Mouse (Mus musculus): Measurements from ENCODE around the gene Pkp1. TPM values are rescaled to one million over a fixed set of nuclear protein-coding genes. Genes with fewer than 3 reads are reported as not detected.

The Pkp1 gene
- polyA plus RNA-seq, 1 experiment: 6.4 TPM

DNA sequence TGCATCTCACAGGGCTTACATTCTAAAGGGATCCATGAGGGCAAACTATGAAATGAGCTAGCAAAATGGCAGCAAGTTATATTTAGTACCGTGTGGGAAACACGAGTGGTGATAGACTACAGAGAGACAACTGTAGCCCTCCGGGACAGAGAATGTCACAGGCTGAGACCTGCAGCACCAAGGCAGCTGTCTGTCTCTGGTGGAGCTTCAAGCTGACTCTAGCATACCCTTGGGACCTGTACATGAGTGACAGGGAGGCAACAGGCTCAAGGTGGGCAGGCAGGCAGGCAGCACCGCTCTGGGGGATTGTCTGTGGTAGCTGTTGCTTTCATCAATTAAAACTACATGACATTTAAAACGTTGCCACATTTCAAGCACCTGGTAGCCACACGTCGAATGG lies 4.2 kb upstream of the Pkp1 start:
- no peaks in the 10 kb centered on the region for H3K79me3 ChIP-seq (ENCODE audit: low read depth)
- H3K27me3 ChIP-seq (ENCODE audit: control insufficient read depth, insufficient read depth, insufficient read length): peaks cover 3% of the 10 kb centered on the region
- H3K4me3 ChIP-seq (ENCODE audit: insufficient read depth, poor library complexity, severe bottlenecking): no peak overlapping the region
- TF ChIP-seq MYOD1 (IDR thresholded peaks at IDR 0.05; ENCODE audit: control insufficient read depth, insufficient read length, low read depth) (no peak), CEBPB (IDR thresholded peaks at IDR 0.05; ENCODE audit: low read depth) (no peak), MAX (IDR thresholded peaks at IDR 0.05) (no peak), FOSL1 (IDR thresholded peaks at IDR 0.05; ENCODE audit: insufficient read depth, low read length, poor library complexity, severe bottlenecking) (no peak), USF1 (IDR thresholded peaks at IDR 0.05; ENCODE audit: low read depth) (no peak), CTCF (IDR thresholded peaks at IDR 0.05; ENCODE audit: control insufficient read depth, insufficient read depth, insufficient read length) (no peak), MYOG (IDR thresholded peaks at IDR 0.05; ENCODE audit: control insufficient read depth, extremely low read depth, insufficient read length) (no peak)
- H3K36me3 ChIP-seq (ENCODE audit: control insufficient read depth, insufficient read depth): no peaks in the 10 kb centered on the region
- H3K79me2 ChIP-seq (ENCODE audit: control insufficient read depth, insufficient read depth): peaks cover 2% of the 10 kb centered on the region
- H3ac ChIP-seq (ENCODE audit: control insufficient read depth, insufficient read length, low read depth): no peak overlapping the region

DNA sequence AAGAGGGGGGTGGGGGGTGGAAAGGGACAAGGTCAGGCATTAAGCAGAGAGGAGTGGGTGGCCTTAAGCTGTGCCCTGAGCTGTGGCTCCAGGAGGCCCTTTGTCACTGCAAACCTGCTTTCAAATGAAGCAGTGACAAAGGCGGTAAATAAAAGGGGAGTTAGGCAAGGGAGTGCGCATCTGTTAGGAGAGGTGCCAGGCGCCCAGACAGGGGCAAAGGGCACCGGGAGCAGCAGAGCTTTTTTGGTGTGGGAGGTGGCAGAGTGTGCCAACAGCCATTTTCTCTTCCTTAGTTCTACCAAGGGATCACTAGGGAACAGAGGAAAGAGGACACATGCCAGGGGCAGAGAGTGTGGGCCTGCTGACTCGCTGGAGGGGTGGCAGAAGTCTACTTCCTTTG lies 1.8 kb downstream of the Pkp1 start:
- Histone ChIP-seq H3K4me3 (ENCODE audit: insufficient read depth, poor library complexity, severe bottlenecking) (no peak overlapping the region), H3K36me3 (ENCODE audit: control insufficient read depth, insufficient read depth) (no peaks in the 10 kb centered on the region), H3K27me3 (ENCODE audit: control insufficient read depth, insufficient read depth, insufficient read length) (no peaks in the 10 kb centered on the region), H3K79me2 (ENCODE audit: control insufficient read depth, insufficient read depth) (peaks cover 18% of the 10 kb centered on the region), H3ac (ENCODE audit: control insufficient read depth, insufficient read length, low read depth) (no peak overlapping the region), H3K79me3 (ENCODE audit: low read depth) (no peaks in the 10 kb centered on the region)
- TF ChIP-seq CTCF (IDR thresholded peaks at IDR 0.05; ENCODE audit: control insufficient read depth, insufficient read depth, insufficient read length) (no peak), CEBPB (IDR thresholded peaks at IDR 0.05; ENCODE audit: low read depth) (no peak)

DNA sequence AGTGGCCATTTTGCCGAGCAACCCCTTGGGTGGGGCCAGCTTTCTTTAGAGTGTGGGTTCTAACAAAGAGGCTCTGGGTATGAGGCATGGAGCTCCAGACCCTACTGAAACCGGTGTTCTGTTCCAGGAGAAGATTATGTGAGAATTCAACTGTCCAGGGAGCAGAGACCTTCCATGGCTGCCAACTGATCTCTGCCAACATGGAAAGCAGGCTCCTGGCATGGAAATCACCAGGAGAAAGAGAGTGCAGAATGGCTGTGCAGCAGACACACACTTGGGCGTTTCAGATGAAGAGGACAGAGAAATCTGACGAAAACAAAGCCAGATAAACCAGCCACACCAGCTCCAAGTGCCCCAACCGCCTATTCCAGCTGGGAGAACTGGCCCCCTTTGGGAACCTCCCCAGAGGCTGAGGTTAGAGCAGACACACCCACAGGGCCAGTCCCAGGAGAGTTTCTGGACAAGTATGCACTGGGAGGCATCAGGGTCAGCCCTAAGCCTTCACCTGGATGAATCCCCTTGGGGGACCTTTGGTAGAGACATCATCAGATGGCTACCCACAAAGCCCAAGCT lies 2.4 kb downstream of the Pkp1 start:
- no peaks in the 10 kb centered on the region for H3K27me3 ChIP-seq (ENCODE audit: control insufficient read depth, insufficient read depth, insufficient read length)
- no peaks in the 10 kb centered on the region for H3K36me3 ChIP-seq (ENCODE audit: control insufficient read depth, insufficient read depth)
- peaks cover 18% of the 10 kb centered on the region for H3K79me2 ChIP-seq (ENCODE audit: control insufficient read depth, insufficient read depth)
- no peak overlapping the region for H3K4me3 ChIP-seq (ENCODE audit: insufficient read depth, poor library complexity, severe bottlenecking)
- TF ChIP-seq MAX (IDR thresholded peaks at IDR 0.05) (no peak), CTCF (IDR thresholded peaks at IDR 0.05; ENCODE audit: control insufficient read depth, insufficient read depth, insufficient read length) (no peak), USF1 (IDR thresholded peaks at IDR 0.05; ENCODE audit: low read depth) (no peak), MYOG (IDR thresholded peaks at IDR 0.05; ENCODE audit: control insufficient read depth, extremely low read depth, insufficient read length) (no peak), FOSL1 (IDR thresholded peaks at IDR 0.05; ENCODE audit: insufficient read depth, low read length, poor library complexity, severe bottlenecking) (no peak), MYOD1 (IDR thresholded peaks at IDR 0.05; ENCODE audit: control insufficient read depth, insufficient read length, low read depth) (no peak), CEBPB (IDR thresholded peaks at IDR 0.05; ENCODE audit: low read depth) (no peak)
- no peaks in the 10 kb centered on the region for H3K79me3 ChIP-seq (ENCODE audit: low read depth)
- no peak overlapping the region for H3ac ChIP-seq (ENCODE audit: control insufficient read depth, insufficient read length, low read depth)

DNA sequence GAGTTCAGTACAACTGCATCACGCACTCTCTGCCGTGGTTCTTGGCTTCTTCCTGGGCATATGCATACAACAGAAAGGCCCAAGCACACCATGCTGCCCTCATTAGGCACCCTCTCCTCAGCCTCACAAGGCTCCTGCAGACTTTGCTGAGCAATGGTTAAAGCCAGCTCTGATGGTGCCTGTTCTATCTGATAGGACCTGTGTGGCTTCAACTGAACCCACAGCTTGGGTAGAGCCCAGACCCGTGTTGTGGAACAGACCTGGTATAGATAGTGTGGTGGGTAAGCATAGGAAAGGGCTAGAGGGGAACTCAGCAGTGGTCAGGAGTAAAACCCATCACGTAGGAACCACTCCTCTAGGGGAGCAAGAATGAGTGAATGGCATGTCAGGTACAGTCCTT lies 5.3 kb downstream of the Pkp1 start:
- Histone ChIP-seq H3K79me3 (ENCODE audit: low read depth) (no peaks in the 10 kb centered on the region), H3ac (ENCODE audit: control insufficient read depth, insufficient read length, low read depth) (no peak overlapping the region), H3K4me3 (ENCODE audit: insufficient read depth, poor library complexity, severe bottlenecking) (no peak overlapping the region), H3K27me3 (ENCODE audit: control insufficient read depth, insufficient read depth, insufficient read length) (no peaks in the 10 kb centered on the region), H3K36me3 (ENCODE audit: control insufficient read depth, insufficient read depth) (no peaks in the 10 kb centered on the region), H3K79me2 (ENCODE audit: control insufficient read depth, insufficient read depth) (peaks cover 18% of the 10 kb centered on the region)
- TF ChIP-seq MYOD1 (IDR thresholded peaks at IDR 0.05; ENCODE audit: control insufficient read depth, insufficient read length, low read depth) (no peak), USF1 (IDR thresholded peaks at IDR 0.05; ENCODE audit: low read depth) (no peak), CTCF (IDR thresholded peaks at IDR 0.05; ENCODE audit: control insufficient read depth, insufficient read depth, insufficient read length) (no peak), FOSL1 (IDR thresholded peaks at IDR 0.05; ENCODE audit: insufficient read depth, low read length, poor library complexity, severe bottlenecking) (no peak), MAX (IDR thresholded peaks at IDR 0.05) (no peak), CEBPB (IDR thresholded peaks at IDR 0.05; ENCODE audit: low read depth) (no peak), MYOG (IDR thresholded peaks at IDR 0.05; ENCODE audit: control insufficient read depth, extremely low read depth, insufficient read length) (no peak)

DNA sequence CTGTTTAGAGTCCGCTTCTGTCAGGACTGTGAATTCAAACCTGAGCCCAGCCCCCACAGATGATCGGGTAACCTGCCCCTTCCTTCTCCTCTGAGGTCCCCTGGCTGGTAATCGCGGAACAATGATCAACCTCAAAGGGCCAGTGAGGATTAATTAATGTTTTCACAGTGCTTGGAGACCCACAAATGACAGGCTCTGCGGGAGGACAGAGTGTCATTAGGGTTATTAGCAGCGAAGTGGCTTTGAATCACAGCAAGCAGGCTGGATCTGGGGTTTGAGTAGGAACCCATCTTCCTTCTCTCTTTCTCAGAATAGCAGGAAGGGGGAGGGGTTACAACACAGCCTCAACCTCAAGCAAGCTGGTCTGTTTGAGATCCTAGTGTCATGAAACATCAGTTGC lies 9.6 kb downstream of the Pkp1 start:
- H3K27me3 ChIP-seq (ENCODE audit: control insufficient read depth, insufficient read depth, insufficient read length): no peaks in the 10 kb centered on the region
- H3K79me3 ChIP-seq (ENCODE audit: low read depth): no peaks in the 10 kb centered on the region
- no peak overlapping the region for H3K4me3 ChIP-seq (ENCODE audit: insufficient read depth, poor library complexity, severe bottlenecking)
- H3ac ChIP-seq (ENCODE audit: control insufficient read depth, insufficient read length, low read depth): no peak overlapping the region
- no peak for TF ChIP-seq CEBPB (IDR thresholded peaks at IDR 0.05; ENCODE audit: low read depth)
- no peak for TF ChIP-seq CTCF (IDR thresholded peaks at IDR 0.05; ENCODE audit: control insufficient read depth, insufficient read depth, insufficient read length)
- no peak for TF ChIP-seq FOSL1 (IDR thresholded peaks at IDR 0.05; ENCODE audit: insufficient read depth, low read length, poor library complexity, severe bottlenecking)
- TF ChIP-seq USF1 (IDR thresholded peaks at IDR 0.05; ENCODE audit: low read depth): no peak
- TF ChIP-seq MAX (IDR thresholded peaks at IDR 0.05): no peak
- TF ChIP-seq MYOD1 (IDR thresholded peaks at IDR 0.05; ENCODE audit: control insufficient read depth, insufficient read length, low read depth): no peak
- no peak for TF ChIP-seq MYOG (IDR thresholded peaks at IDR 0.05; ENCODE audit: control insufficient read depth, extremely low read depth, insufficient read length)
- no peaks in the 10 kb centered on the region for H3K36me3 ChIP-seq (ENCODE audit: control insufficient read depth, insufficient read depth)
- no peaks in the 10 kb centered on the region for H3K79me2 ChIP-seq (ENCODE audit: control insufficient read depth, insufficient read depth)

DNA sequence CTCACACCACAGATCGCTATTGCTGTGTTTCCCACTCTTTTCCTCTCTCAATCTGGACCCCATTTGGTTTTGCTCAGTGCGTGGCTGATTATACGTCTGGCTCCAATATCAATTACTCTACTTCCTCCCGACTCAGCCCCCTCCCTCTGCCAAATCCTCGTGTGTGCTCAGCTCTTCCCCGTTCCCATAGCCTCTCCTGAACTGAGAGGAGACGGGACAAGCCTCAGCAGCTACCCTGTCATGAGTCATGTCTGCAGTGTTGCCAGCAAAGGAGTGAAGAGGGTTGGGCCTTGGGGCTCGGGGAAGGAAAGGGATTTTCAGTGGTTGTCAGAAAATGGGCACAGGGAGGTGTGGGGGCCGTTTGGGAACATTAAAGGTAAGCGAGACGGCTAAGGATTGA lies 12.3 kb downstream of the Pkp1 start:
- Histone ChIP-seq H3K79me2 (ENCODE audit: control insufficient read depth, insufficient read depth) (no peaks in the 10 kb centered on the region), H3K4me3 (ENCODE audit: insufficient read depth, poor library complexity, severe bottlenecking) (no peak overlapping the region), H3ac (ENCODE audit: control insufficient read depth, insufficient read length, low read depth) (no peak overlapping the region), H3K36me3 (ENCODE audit: control insufficient read depth, insufficient read depth) (no peaks in the 10 kb centered on the region), H3K79me3 (ENCODE audit: low read depth) (no peaks in the 10 kb centered on the region), H3K27me3 (ENCODE audit: control insufficient read depth, insufficient read depth, insufficient read length) (no peaks in the 10 kb centered on the region)
- TF ChIP-seq CTCF (IDR thresholded peaks at IDR 0.05; ENCODE audit: control insufficient read depth, insufficient read depth, insufficient read length): no peak
- no peak for TF ChIP-seq FOSL1 (IDR thresholded peaks at IDR 0.05; ENCODE audit: insufficient read depth, low read length, poor library complexity, severe bottlenecking)
- no peak for TF ChIP-seq USF1 (IDR thresholded peaks at IDR 0.05; ENCODE audit: low read depth)
- TF ChIP-seq CEBPB (IDR thresholded peaks at IDR 0.05; ENCODE audit: low read depth): no peak
- TF ChIP-seq MAX (IDR thresholded peaks at IDR 0.05): no peak
- no peak for TF ChIP-seq MYOD1 (IDR thresholded peaks at IDR 0.05; ENCODE audit: control insufficient read depth, insufficient read length, low read depth)
- no peak for TF ChIP-seq MYOG (IDR thresholded peaks at IDR 0.05; ENCODE audit: control insufficient read depth, extremely low read depth, insufficient read length)
